Mouse (Mus musculus) adrenal gland, postnatal 36 days (tissue): ENCODE results near the gene Esp38. TPM values are rescaled to one million over a fixed set of nuclear protein-coding genes. Genes with fewer than 3 reads are reported as not detected.
"Not testable (repeated sequence)": the region's sequence is repeated elsewhere in the genome, so short reads cannot be mapped to it uniquely, and the experiment has no call there.

ENCODE experiments used
- DNase-seq, 2 experiments: peaks; one replicate each; pipeline ENCODE4 v3.0.0; 2021; ENCODE audit warnings: mixed read lengths in 1 of 2
- long read RNA-seq, 2 experiments: library from polyadenylated mRNA; stranded (forward); transcript quantifications; one replicate each; pipeline ENCODE4 v2.0.0; 2021; ENCODE audit warnings: borderline sequencing depth in 2 of 2
- total RNA-seq, 2 experiments: library from RNA; stranded (reverse); gene quantifications; 2 replicates each; pipeline ENCODE4 v1.2.3; 2021

Esp38 gene
- not detected for total RNA-seq
- long read RNA-seq, experiment 1 = 0 reads
- long read RNA-seq, experiment 2 = 0 reads

- no peak for DNase-seq
These were observed at the start of gene Esp38 for GRCm38 (mm10) chr17:39950220-39950619. Gene Esp38, plus strand, starts transcription at chr17:39950520.

- not testable (repeated sequence) for DNase-seq
These were observed 47.3 kb upstream of the Esp38 start for GRCm38 (mm10) chr17:39902928-39903545.

Other genes starting within 250 kb of the Esp38 start
- not detected for gene AC192777.2, start 144.9 kb downstream of the Esp38 start, total RNA-seq